Mouse (Mus musculus): ENCODE results near the gene Naglu.

DNA sequence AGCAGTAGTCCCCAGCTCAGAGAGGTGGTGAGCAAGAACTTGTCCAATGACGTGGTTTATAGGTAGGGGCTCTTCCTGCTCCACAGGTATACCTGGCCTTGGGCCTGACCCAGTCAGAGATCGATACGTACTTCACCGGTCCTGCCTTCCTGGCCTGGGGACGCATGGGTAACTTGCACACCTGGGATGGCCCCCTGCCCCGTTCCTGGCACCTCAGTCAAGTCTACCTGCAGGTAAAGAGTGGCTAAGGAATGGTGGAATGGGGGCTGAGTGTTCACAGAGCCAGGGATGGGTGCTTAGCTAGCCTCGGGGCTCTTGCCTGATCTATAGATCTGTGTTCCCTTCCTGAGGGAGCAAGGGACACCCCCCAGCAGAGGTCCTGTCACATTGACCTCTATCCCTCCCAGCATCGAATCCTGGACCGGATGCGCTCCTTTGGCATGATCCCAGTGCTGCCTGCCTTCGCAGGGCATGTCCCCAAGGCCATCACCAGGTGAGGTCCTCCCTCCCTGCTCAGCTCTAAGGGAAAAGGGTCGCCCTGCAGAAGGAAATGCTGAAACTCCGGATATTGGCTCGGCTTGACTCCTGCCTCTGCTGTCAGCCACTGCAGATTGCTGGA, 2.1 kb downstream of the Naglu start:
- no peak for TF ChIP-seq CTCF (IDR thresholded peaks at IDR 0.05)
- no peak for TF ChIP-seq EP300 (IDR thresholded peaks at IDR 0.05)

All from lung, postnatal 0 days (tissue).